Mouse (Mus musculus): ENCODE measurements around the gene Tmem107. TPM values are rescaled to one million over a fixed set of nuclear protein-coding genes. Genes with fewer than 3 reads are reported as not detected.
"Not testable (repeated sequence)": the region's sequence is repeated elsewhere in the genome, so short reads cannot be mapped to it uniquely, and the experiment has no call there.

Gene Tmem107
- total RNA-seq, 2 experiments from 2014 or later: 15.2 to 21.0 TPM

- peak in 1 of 2 experiments; percentile 87 for DNase-seq (ENCODE audit: low spot score in 2 of 2)
Observed at GRCm38 (mm10) chr11:69092386-69092751, 21.8 kb downstream of the Tmem107 start.

- DNase-seq (ENCODE audit: low spot score in 2 of 2): no peak
Observed at GRCm38 (mm10) chr11:69092871-69093270, 22.3 kb downstream of the Tmem107 start.

- not testable (repeated sequence) for DNase-seq (ENCODE audit: low spot score in 2 of 2)
Observed at GRCm38 (mm10) chr11:69093856-69094255, 23.2 kb downstream of the Tmem107 start.

- peak; percentile 100 for DNase-seq (ENCODE audit: low spot score in 2 of 2)
Observed at GRCm38 (mm10) chr11:69094697-69095429, 24.3 kb downstream of the Tmem107 start, which contains the start of gene Per1. Gene Per1 (plus strand): TSS chr11:69095217.

GRCm38 (mm10) chr11:69095511-69096231 is 25.1 kb downstream of the Tmem107 start:
- no peak for DNase-seq (ENCODE audit: low spot score in 2 of 2)

GRCm38 (mm10) chr11:69096360-69096986 is 25.9 kb downstream of the Tmem107 start:
- DNase-seq (ENCODE audit: low spot score in 2 of 2): no peak

- peak; percentile 93 to 96 for DNase-seq (ENCODE audit: low spot score in 2 of 2)
Observed at GRCm38 (mm10) chr11:69096987-69097900, 26.6 kb downstream of the Tmem107 start.

GRCm38 (mm10) chr11:69098039-69098761 is 27.6 kb downstream of the Tmem107 start:
- DNase-seq (ENCODE audit: low spot score in 2 of 2): peak in 1 of 2 experiments; percentile 34

- DNase-seq (ENCODE audit: low spot score in 2 of 2): peak; percentile 92 to 98
Observed at GRCm38 (mm10) chr11:69098762-69099091, 28.1 kb downstream of the Tmem107 start.

- DNase-seq (ENCODE audit: low spot score in 2 of 2): peak in 1 of 2 experiments; percentile 72
Observed at GRCm38 (mm10) chr11:69099177-69099914, 28.7 kb downstream of the Tmem107 start.

GRCm38 (mm10) chr11:69099915-69100345 is 29.3 kb downstream of the Tmem107 start:
- peak; percentile 94 to 95 for DNase-seq (ENCODE audit: low spot score in 2 of 2)

GRCm38 (mm10) chr11:69100639-69101360 is 30.2 kb downstream of the Tmem107 start:
- no peak for DNase-seq (ENCODE audit: low spot score in 2 of 2)

GRCm38 (mm10) chr11:69101604-69102402 is 31.2 kb downstream of the Tmem107 start:
- DNase-seq (ENCODE audit: low spot score in 2 of 2): no peak

GRCm38 (mm10) chr11:69102403-69102725 is 31.8 kb downstream of the Tmem107 start:
- DNase-seq (ENCODE audit: low spot score in 2 of 2): peak in 1 of 2 experiments; percentile 21

- no peak for DNase-seq (ENCODE audit: low spot score in 2 of 2)
Observed at GRCm38 (mm10) chr11:69103121-69103520, 32.5 kb downstream of the Tmem107 start.

GRCm38 (mm10) chr11:69103531-69104435 is 33.2 kb downstream of the Tmem107 start:
- no peak for DNase-seq (ENCODE audit: low spot score in 2 of 2)

- DNase-seq (ENCODE audit: low spot score in 2 of 2): no peak
Observed at GRCm38 (mm10) chr11:69104487-69104886, 33.9 kb downstream of the Tmem107 start.
